25 mouse cellular contexts compared by ENCODE assay signal in the genomic region with DNA sequence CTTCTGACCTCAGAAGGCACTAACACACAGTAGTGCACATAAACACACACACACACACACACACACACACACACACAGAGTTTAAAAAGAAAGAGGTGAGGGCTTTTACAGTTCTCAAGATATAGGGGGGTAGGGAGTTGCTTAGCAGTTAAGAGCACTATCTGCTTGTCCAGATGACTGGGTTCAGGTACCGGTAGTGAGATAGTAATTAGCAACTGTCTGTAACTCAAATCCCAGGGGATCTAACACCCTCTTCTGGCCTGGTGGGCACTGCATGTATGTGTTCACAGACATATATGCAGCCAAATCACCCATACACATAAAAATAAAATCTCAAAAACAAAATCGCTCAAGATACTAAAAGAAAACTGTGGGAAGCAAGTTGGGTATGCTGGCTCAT. TPM values are rescaled to one million over a fixed set of nuclear protein-coding genes. Genes with fewer than 3 reads are reported as not detected.
DNase-seq lines count a peak whose midpoint lies in the region; ATAC-seq and TF ChIP-seq lines count a peak whose summit lies in the region.
"Had no signal": no experiment of that assay in that cellular context is flagged by ENCODE, and none has a peak within 500 bp of the region (broad histone marks: within the 10 kb centered on the region; RNA-seq: fewer than 3 reads in every experiment).

No protein-coding gene starts in this region.

- peaks cover 14% of the 10 kb centered on the region; the same call in 1 of the 2 replicates for H3K36me3 ChIP-seq in liver, embryonic 11.5 days (ENCODE audit: control insufficient read depth, insufficient read depth, low read length)
- H3K36me3 ChIP-seq in liver, embryonic 14.5 days (replicated peaks; ENCODE audit: control insufficient read depth, insufficient read depth, low read depth) = peaks cover 76% of the 10 kb centered on the region
- H3K36me3 ChIP-seq in liver, postnatal 0 days (replicated peaks; ENCODE audit: insufficient read depth, low read length) = peaks cover 60% of the 10 kb centered on the region

- H3K9me3 ChIP-seq in liver, embryonic 11.5 days (ENCODE audit: control insufficient read depth, low read length) = no peaks in the 10 kb centered on the region
- H3K9me3 ChIP-seq in liver, embryonic 14.5 days (ENCODE audit: control insufficient read depth, low read length) = no peaks in the 10 kb centered on the region
- no peaks in the 10 kb centered on the region for H3K9me3 ChIP-seq in liver, postnatal 0 days (ENCODE audit: low read length)
- H3K9me3 ChIP-seq: embryonic facial prominence, embryonic 12.5 days; embryonic facial prominence, embryonic 15.5 days; heart, embryonic 12.5 days; heart, embryonic 15.5 days; hindbrain, embryonic 12.5 days; hindbrain, embryonic 15.5 days had no signal

- peak; percentile 70 for TF ChIP-seq EP300 in liver, embryonic 14.5 days (IDR thresholded peaks at IDR 0.05; ENCODE audit: low read depth)
- peak; percentile 54 for TF ChIP-seq EP300 in liver, postnatal 0 days (IDR thresholded peaks at IDR 0.05; ENCODE audit: low read depth)

- H3K4me3 ChIP-seq in liver, embryonic 11.5 days (ENCODE audit: low read depth, low read length) = no peak overlapping the region
- H3K4me3 ChIP-seq in liver, embryonic 14.5 days (ENCODE audit: insufficient read depth in 1 of 2, low read depth in 2 of 2, low read length in 2 of 2) = no peak overlapping the region
- H3K4me3 ChIP-seq in liver, postnatal 0 days (ENCODE audit: low read depth, low read length) = no peak overlapping the region
- H3K4me3 ChIP-seq: embryonic facial prominence, embryonic 12.5 days; embryonic facial prominence, embryonic 15.5 days; heart, embryonic 12.5 days; heart, embryonic 15.5 days; hindbrain, embryonic 12.5 days; hindbrain, embryonic 15.5 days had no signal

- WGBS in liver, embryonic 11.5 days = 78% methylated on average over 2 of the region's 2 CpGs
- WGBS in liver, embryonic 14.5 days (ENCODE audit: insufficient replicate concordance) = 58% methylated on average over 2 of the region's 2 CpGs
- 73% methylated on average over 2 of the region's 2 CpGs for WGBS in liver, postnatal 0 days (ENCODE audit: insufficient replicate concordance)

- no peak overlapping the region for H3K4me2 ChIP-seq in liver, embryonic 11.5 days
- H3K4me2 ChIP-seq in liver, embryonic 14.5 days (ENCODE audit: low read depth) = no peak overlapping the region
- no peak overlapping the region for H3K4me2 ChIP-seq in liver, postnatal 0 days (ENCODE audit: low read depth, low read length)
- H3K4me2 ChIP-seq: embryonic facial prominence, embryonic 12.5 days; embryonic facial prominence, embryonic 15.5 days; heart, embryonic 12.5 days; heart, embryonic 15.5 days; hindbrain, embryonic 12.5 days; hindbrain, embryonic 15.5 days had no signal

- H3K27ac ChIP-seq in liver, embryonic 11.5 days (ENCODE audit: low read depth, low read length) = no peak overlapping the region
- no peak overlapping the region for H3K27ac ChIP-seq in liver, embryonic 14.5 days
- H3K27ac ChIP-seq in liver, postnatal 0 days (ENCODE audit: low read depth) = no peak overlapping the region
- H3K27ac ChIP-seq: embryonic facial prominence, embryonic 12.5 days; embryonic facial prominence, embryonic 15.5 days; heart, embryonic 15.5 days; hindbrain, embryonic 12.5 days; hindbrain, embryonic 15.5 days had no signal

- H3K4me1 ChIP-seq in liver, embryonic 11.5 days (replicated peaks; ENCODE audit: control insufficient read depth, insufficient read depth, low read length) = no peaks in the 10 kb centered on the region
- peaks cover 3 to 5% of the 10 kb centered on the region in 2 experiments; a peak in 2 of 4 replicates for H3K4me1 ChIP-seq in liver, embryonic 14.5 days (replicated peaks; ENCODE audit: control insufficient read depth in 2 of 2, insufficient read depth in 2 of 2, low read length in 1 of 2)
- no peaks in the 10 kb centered on the region for H3K4me1 ChIP-seq in liver, postnatal 0 days (ENCODE audit: insufficient read depth)
- H3K4me1 ChIP-seq: embryonic facial prominence, embryonic 12.5 days; embryonic facial prominence, embryonic 15.5 days; heart, embryonic 12.5 days; heart, embryonic 15.5 days; hindbrain, embryonic 12.5 days; hindbrain, embryonic 15.5 days had no signal

- peak; percentile 87 for ATAC-seq in liver, embryonic 11.5 days (replicated peaks; ENCODE audit: low FRiP score)
- ATAC-seq in liver, embryonic 14.5 days (ENCODE audit: insufficient read depth) = peak; percentile 85
- peak; percentile 33; the same call in 1 of the 2 replicates for ATAC-seq in liver, postnatal 0 days
- ATAC-seq: forebrain, embryonic 14.5 days; forebrain, postnatal 0 days; Patski had no signal

- H3K9ac ChIP-seq in liver, embryonic 11.5 days (ENCODE audit: low read depth, low read length) = no peak overlapping the region
- H3K9ac ChIP-seq in liver, embryonic 14.5 days (replicated peaks) = no peak overlapping the region
- H3K9ac ChIP-seq in liver, postnatal 0 days (replicated peaks) = no peak overlapping the region
- H3K9ac ChIP-seq: embryonic facial prominence, embryonic 12.5 days; embryonic facial prominence, embryonic 15.5 days; forebrain, postnatal 0 days; heart, embryonic 12.5 days; heart, embryonic 15.5 days; hindbrain, embryonic 12.5 days; hindbrain, embryonic 15.5 days had no signal

- no peak for DNase-seq in liver, embryonic 11.5 days (ENCODE audit: low spot score)
- no peak for DNase-seq in liver
- DNase-seq in liver, embryonic 14.5 days (ENCODE audit: low read depth in 3 of 3, low spot score in 3 of 3) = no peak
- DNase-seq in liver, postnatal 0 days = no peak
- DNase-seq in cerebellum, adult 18-20 months = no peak
- DNase-seq in frontal cortex, postnatal 14 days (ENCODE audit: low spot score in 2 of 2) = no peak
- DNase-seq in urinary bladder, postnatal 36 days (ENCODE audit: low spot score in 2 of 2) = no peak
- no peak for DNase-seq in neural tube, embryonic 10.5 days (ENCODE audit: extremely low spot score, low spot score)
- DNase-seq: adrenal gland, postnatal 10 days; cerebellum, adult 2 months; cerebellum, adult 9-11 months; cerebellum, postnatal 25 days; forebrain, postnatal 0 days; gastrocnemius, postnatal 25 days; heart, adult 18-20 months; heart, postnatal 10 days; heart, postnatal 36 days had no signal

- TF ChIP-seq CTCF in liver, embryonic 14.5 days (IDR thresholded peaks at IDR 0.05; ENCODE audit: low read depth) = peak; percentile 17; the same call in 1 of the 2 replicates
- TF ChIP-seq CTCF in liver, postnatal 0 days (IDR thresholded peaks at IDR 0.05; ENCODE audit: low read depth) = no peak

- H3K27me3 ChIP-seq in liver, embryonic 11.5 days (replicated peaks; ENCODE audit: control insufficient read depth, insufficient read depth, low read length) = no peaks in the 10 kb centered on the region
- H3K27me3 ChIP-seq in liver, embryonic 14.5 days (ENCODE audit: control insufficient read depth, insufficient read depth, low read length) = no peaks in the 10 kb centered on the region
- no peaks in the 10 kb centered on the region for H3K27me3 ChIP-seq in liver, postnatal 0 days (ENCODE audit: insufficient read depth, low read length)
- H3K27me3 ChIP-seq: embryonic facial prominence, embryonic 12.5 days; embryonic facial prominence, embryonic 15.5 days; heart, embryonic 12.5 days; heart, embryonic 15.5 days; hindbrain, embryonic 12.5 days; hindbrain, embryonic 15.5 days; Patski had no signal

RNA-seq across cellular contexts. Expression of gene Tstd3, which starts 34.6 kb away (rescaled TPM):
- 27.1 and 30.1 TPM in 2 replicates for polyA plus RNA-seq in liver, embryonic 11.5 days (2014; fragmentation: Nextera tagmentation; extraction: Ambion mirVana)
- 4.3 and 8.0 TPM in 2 replicates for polyA plus RNA-seq in liver, embryonic 14.5 days (2012; rRNA removed)
- polyA plus RNA-seq in liver, embryonic 14.5 days (2014; fragmentation: Nextera tagmentation; extraction: Ambion mirVana) = 15.0 and 16.2 TPM in 2 replicates
- 16.6 and 19.2 TPM in 2 replicates for polyA plus RNA-seq in liver, postnatal 0 days (2015; fragmentation: Nextera tagmentation; extraction: Ambion mirVana)

RNA-seq across cellular contexts. Expression of gene Usp45, which starts 34.7 kb away (rescaled TPM):
- polyA plus RNA-seq in liver, embryonic 11.5 days (2014; fragmentation: Nextera tagmentation; extraction: Ambion mirVana) = 16.5 and 18.8 TPM in 2 replicates
- polyA plus RNA-seq in liver, embryonic 14.5 days (2012; rRNA removed) = 6.8 and 9.8 TPM in 2 replicates
- polyA plus RNA-seq in liver, embryonic 14.5 days (2014; fragmentation: Nextera tagmentation; extraction: Ambion mirVana) = 15.1 and 16.3 TPM in 2 replicates
- polyA plus RNA-seq in liver, postnatal 0 days (2015; fragmentation: Nextera tagmentation; extraction: Ambion mirVana) = 3.5 and 5.0 TPM in 2 replicates

RNA-seq across cellular contexts. Expression of gene Pnisr, which starts 45.8 kb away (rescaled TPM):
- 84.9 and 101 TPM in 2 replicates for polyA plus RNA-seq in liver, embryonic 11.5 days (2014; fragmentation: Nextera tagmentation; extraction: Ambion mirVana)
- 44.2 and 50.6 TPM in 2 replicates for polyA plus RNA-seq in liver, embryonic 14.5 days (2012; rRNA removed)
- 29.0 and 34.5 TPM in 2 replicates for polyA plus RNA-seq in liver, embryonic 14.5 days (2014; fragmentation: Nextera tagmentation; extraction: Ambion mirVana)
- 22.0 and 27.9 TPM in 2 replicates for polyA plus RNA-seq in liver, postnatal 0 days (2015; fragmentation: Nextera tagmentation; extraction: Ambion mirVana)

Comparison
In these comparisons a context has a peak if more than half of its experiments do, and no peak if none do; other contexts are left out.
1. ATAC-seq: peak in every context shown above with its lines; median percentile 87 in liver, embryonic 11.5 days; 85 in liver, embryonic 14.5 days; 33 in liver, postnatal 0 days.